Mouse (Mus musculus): ENCODE results near the gene Pkd1l1. TPM values are rescaled to one million over a fixed set of nuclear protein-coding genes. Genes with fewer than 3 reads are reported as not detected.

Pkd1l1 gene
- polyA plus RNA-seq, 1 experiment, result 0.19 TPM

GRCm38 (mm10) chr11:8986058-8986457 lies 13.0 kb upstream of the Pkd1l1 start:
- Histone ChIP-seq H3K9me3 (ENCODE audit: control insufficient read depth, low read length) (no peaks in the 10 kb centered on the region), H3K4me3 (replicated peaks) (no peak overlapping the region), H3K27me3 (ENCODE audit: control insufficient read depth) (peaks cover 3% of the 10 kb centered on the region; the same call in 1 of the 2 replicates), H3K4me1 (ENCODE audit: control insufficient read depth) (no peaks in the 10 kb centered on the region), H3K36me3 (ENCODE audit: control insufficient read depth) (peaks cover 7% of the 10 kb centered on the region)
- no peak for TF ChIP-seq GATA1 (IDR thresholded peaks at IDR 0.05; ENCODE audit: low read length)
- TF ChIP-seq TAL1 (IDR thresholded peaks at IDR 0.05; ENCODE audit: low read length), result no peak

DNA sequence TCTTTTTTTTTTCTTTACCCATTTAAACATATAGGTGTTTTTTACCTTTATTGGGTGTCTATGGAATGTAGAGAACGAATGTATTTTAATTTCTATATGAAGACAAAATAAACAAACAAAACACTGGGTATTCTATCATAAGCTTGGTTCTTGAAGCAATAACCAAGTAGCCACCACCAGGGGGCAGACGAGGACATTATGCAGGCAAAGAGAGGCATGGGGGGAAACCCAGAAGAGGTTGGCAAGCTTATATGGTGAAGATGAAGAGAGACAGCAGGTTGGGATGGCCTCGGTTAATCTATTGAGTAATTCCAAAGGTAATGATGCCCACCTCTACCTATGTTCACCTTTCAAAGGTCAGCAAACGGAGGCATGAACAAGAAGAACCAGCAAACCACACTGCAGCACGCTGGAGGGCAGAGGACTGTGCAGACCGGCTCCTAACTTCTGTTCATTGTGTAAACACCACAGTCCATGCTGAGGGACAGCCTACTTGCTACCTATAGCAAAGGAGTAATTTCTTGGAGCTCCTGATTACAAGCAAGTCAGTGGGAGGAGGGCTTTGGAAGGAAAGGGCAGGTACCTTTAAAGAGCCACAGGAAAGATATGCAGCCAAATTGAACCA lies 10.3 kb upstream of the Pkd1l1 start:
- Histone ChIP-seq H3K36me3 (ENCODE audit: control insufficient read depth) (no peaks in the 10 kb centered on the region), H3K4me3 (replicated peaks) (no peak overlapping the region), H3K4me1 (ENCODE audit: control insufficient read depth) (no peaks in the 10 kb centered on the region), H3K27me3 (ENCODE audit: control insufficient read depth) (peaks cover 3% of the 10 kb centered on the region; the same call in 1 of the 2 replicates), H3K9me3 (ENCODE audit: control insufficient read depth, low read length) (no peaks in the 10 kb centered on the region)
- TF ChIP-seq GATA1 (IDR thresholded peaks at IDR 0.05; ENCODE audit: low read length), result no peak
- no peak for TF ChIP-seq TAL1 (IDR thresholded peaks at IDR 0.05; ENCODE audit: low read length)

GRCm38 (mm10) chr11:8978154-8978553 lies 5.1 kb upstream of the Pkd1l1 start:
- Histone ChIP-seq H3K4me3 (replicated peaks) (no peak overlapping the region), H3K36me3 (ENCODE audit: control insufficient read depth) (no peaks in the 10 kb centered on the region), H3K4me1 (ENCODE audit: control insufficient read depth) (peaks cover 5% of the 10 kb centered on the region), H3K9me3 (ENCODE audit: control insufficient read depth, low read length) (no peaks in the 10 kb centered on the region), H3K27me3 (ENCODE audit: control insufficient read depth) (no peaks in the 10 kb centered on the region)
- no peak for TF ChIP-seq TAL1 (IDR thresholded peaks at IDR 0.05; ENCODE audit: low read length)
- TF ChIP-seq GATA1 (IDR thresholded peaks at IDR 0.05; ENCODE audit: low read length), result no peak

- no peaks in the 10 kb centered on the region for H3K9me3 ChIP-seq (ENCODE audit: control insufficient read depth, low read length)
- no peaks in the 10 kb centered on the region for H3K36me3 ChIP-seq (ENCODE audit: control insufficient read depth)
- no peak overlapping the region for H3K4me3 ChIP-seq (replicated peaks)
- H3K4me1 ChIP-seq (ENCODE audit: control insufficient read depth), result peaks cover 59% of the 10 kb centered on the region
- no peak for TF ChIP-seq TAL1 (IDR thresholded peaks at IDR 0.05; ENCODE audit: low read length)
- TF ChIP-seq GATA1 (IDR thresholded peaks at IDR 0.05; ENCODE audit: low read length), result no peak
- H3K27me3 ChIP-seq (ENCODE audit: control insufficient read depth), result no peaks in the 10 kb centered on the region
Observed at GRCm38 (mm10) chr11:8972093-8972492, 973 bp downstream of the Pkd1l1 start.

DNA sequence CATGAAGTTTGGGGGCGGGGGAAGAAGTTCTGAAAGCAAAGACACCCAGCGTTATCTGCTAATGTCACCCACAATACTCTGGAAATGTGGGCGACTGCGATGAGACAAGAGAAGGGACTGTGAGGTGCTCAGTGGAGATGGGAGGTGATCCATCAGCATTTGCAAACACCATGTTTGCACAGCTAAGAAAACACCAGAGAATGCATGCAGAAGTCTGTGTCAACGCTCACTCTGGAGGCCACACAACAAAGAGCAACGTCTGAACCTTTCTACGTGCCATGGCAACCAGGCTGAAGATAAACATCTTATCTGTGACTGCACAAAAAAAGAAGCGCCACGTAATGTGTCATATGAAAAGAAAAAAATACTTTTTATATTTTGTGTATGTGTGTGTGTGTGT lies 2.6 kb downstream of the Pkd1l1 start:
- Histone ChIP-seq H3K9me3 (ENCODE audit: control insufficient read depth, low read length) (no peaks in the 10 kb centered on the region), H3K27me3 (ENCODE audit: control insufficient read depth) (no peaks in the 10 kb centered on the region), H3K36me3 (ENCODE audit: control insufficient read depth) (no peaks in the 10 kb centered on the region), H3K4me3 (replicated peaks) (peak overlapping the region; percentile 54), H3K4me1 (ENCODE audit: control insufficient read depth) (peaks cover 68% of the 10 kb centered on the region)
- peak; percentile 57; the same call in 2 of the 3 replicates for TF ChIP-seq TAL1 (IDR thresholded peaks at IDR 0.05; ENCODE audit: low read length)
- TF ChIP-seq GATA1 (IDR thresholded peaks at IDR 0.05; ENCODE audit: low read length), result peak; percentile 62

DNA sequence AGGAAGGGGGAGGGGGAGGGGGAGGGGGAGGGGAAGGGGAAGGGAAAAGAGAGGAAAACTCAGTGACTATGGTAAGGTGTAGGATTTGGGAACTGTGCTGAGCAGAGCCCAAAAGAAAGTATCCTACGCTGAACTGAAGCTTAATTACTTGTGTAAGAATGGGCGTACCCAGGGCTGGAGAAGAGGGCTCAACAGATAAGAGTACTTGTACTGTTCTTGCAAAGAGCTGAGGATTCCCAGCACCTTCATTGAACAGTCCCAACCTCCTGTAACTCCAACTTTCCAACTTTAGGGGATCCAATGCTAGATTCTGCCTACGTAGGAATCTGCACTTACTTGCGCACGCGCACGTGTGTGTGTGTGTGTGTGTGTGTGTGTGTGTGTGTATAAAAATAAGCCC lies 5.0 kb downstream of the Pkd1l1 start:
- Histone ChIP-seq H3K9me3 (ENCODE audit: control insufficient read depth, low read length) (no peaks in the 10 kb centered on the region), H3K36me3 (ENCODE audit: control insufficient read depth) (no peaks in the 10 kb centered on the region), H3K4me1 (ENCODE audit: control insufficient read depth) (peaks cover 62% of the 10 kb centered on the region), H3K27me3 (ENCODE audit: control insufficient read depth) (no peaks in the 10 kb centered on the region; the same call in 1 of the 2 replicates), H3K4me3 (replicated peaks) (peak overlapping the region; percentile 16)
- TF ChIP-seq GATA1 (IDR thresholded peaks at IDR 0.05; ENCODE audit: low read length) (peak; percentile 28; the same call in 1 of the 2 replicates), TAL1 (IDR thresholded peaks at IDR 0.05; ENCODE audit: low read length) (no peak)

DNA sequence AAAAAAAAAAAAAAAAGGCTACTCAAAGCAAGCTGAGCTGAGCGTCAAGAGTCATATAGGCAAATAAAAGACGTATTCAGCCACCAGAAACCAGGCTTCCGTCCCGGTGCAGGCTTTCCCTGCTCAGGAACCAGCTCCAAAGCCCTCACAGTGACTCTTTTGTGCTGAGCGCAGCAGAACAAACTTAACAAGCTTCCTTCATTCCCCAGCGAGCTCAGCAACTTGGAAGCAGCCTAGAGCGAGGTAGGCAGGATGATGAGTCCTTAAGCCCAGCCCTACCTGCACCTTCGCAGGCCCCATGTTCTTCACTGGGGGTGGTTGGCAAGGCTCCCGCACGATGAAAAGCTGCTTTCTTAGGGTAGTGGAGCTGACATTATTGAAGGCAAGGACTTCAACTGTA lies 14.5 kb downstream of the Pkd1l1 start:
- no peaks in the 10 kb centered on the region for H3K27me3 ChIP-seq (ENCODE audit: control insufficient read depth)
- no peaks in the 10 kb centered on the region for H3K9me3 ChIP-seq (ENCODE audit: control insufficient read depth, low read length)
- peaks cover 3% of the 10 kb centered on the region; the same call in 1 of the 2 replicates for H3K4me1 ChIP-seq (ENCODE audit: control insufficient read depth)
- H3K36me3 ChIP-seq (ENCODE audit: control insufficient read depth), result no peaks in the 10 kb centered on the region
- no peak for TF ChIP-seq TAL1 (IDR thresholded peaks at IDR 0.05; ENCODE audit: low read length)
- no peak for TF ChIP-seq GATA1 (IDR thresholded peaks at IDR 0.05; ENCODE audit: low read length)
- no peak overlapping the region for H3K4me3 ChIP-seq (replicated peaks)

DNA sequence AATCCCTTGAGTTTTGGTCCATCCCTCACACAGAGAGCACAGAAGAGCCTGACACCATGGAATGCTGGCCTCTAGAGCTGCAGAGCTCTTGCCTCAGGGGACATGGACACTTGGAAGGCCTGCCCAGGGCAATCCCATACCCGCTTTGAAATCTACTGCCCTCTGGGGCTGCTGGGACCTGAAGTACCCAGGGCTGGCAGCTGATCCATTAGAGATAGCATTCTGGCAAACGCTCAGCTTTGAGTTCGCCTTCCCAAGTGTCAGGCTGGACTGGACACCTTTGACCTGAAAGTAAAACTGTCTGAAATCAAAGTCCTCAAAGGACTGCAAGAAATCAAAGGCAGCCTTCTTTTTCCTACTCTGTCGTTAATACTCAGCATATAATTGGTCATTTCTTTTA lies 15.0 kb downstream of the Pkd1l1 start:
- TF ChIP-seq GATA1 (IDR thresholded peaks at IDR 0.05; ENCODE audit: low read length) (no peak), TAL1 (IDR thresholded peaks at IDR 0.05; ENCODE audit: low read length) (no peak)
- Histone ChIP-seq H3K27me3 (ENCODE audit: control insufficient read depth) (no peaks in the 10 kb centered on the region), H3K36me3 (ENCODE audit: control insufficient read depth) (no peaks in the 10 kb centered on the region), H3K4me1 (ENCODE audit: control insufficient read depth) (peaks cover 3% of the 10 kb centered on the region; the same call in 1 of the 2 replicates), H3K4me3 (replicated peaks) (no peak overlapping the region), H3K9me3 (ENCODE audit: control insufficient read depth, low read length) (no peaks in the 10 kb centered on the region)

- TF ChIP-seq GATA1 (IDR thresholded peaks at IDR 0.05; ENCODE audit: low read length), result no peak
- no peak for TF ChIP-seq TAL1 (IDR thresholded peaks at IDR 0.05; ENCODE audit: low read length)
- Histone ChIP-seq H3K36me3 (ENCODE audit: control insufficient read depth) (no peaks in the 10 kb centered on the region), H3K9me3 (ENCODE audit: control insufficient read depth, low read length) (no peaks in the 10 kb centered on the region)
Observed at GRCm38 (mm10) chr11:8957023-8957422, 16.0 kb downstream of the Pkd1l1 start.

More at GRCm38 (mm10) chr11:8957023-8957422, 16.0 kb downstream of the Pkd1l1 start:
- Histone ChIP-seq H3K4me1 (ENCODE audit: control insufficient read depth) (peaks cover 3% of the 10 kb centered on the region; the same call in 1 of the 2 replicates), H3K27me3 (ENCODE audit: control insufficient read depth) (no peaks in the 10 kb centered on the region), H3K4me3 (replicated peaks) (no peak overlapping the region)
